Mouse (Mus musculus): ENCODE data around the gene Ubr4.
"Not testable (repeated sequence)": the region's sequence is repeated elsewhere in the genome, so short reads cannot be mapped to it uniquely, and the experiment has no call there.

The Ubr4 gene

GRCm38 (mm10) chr4:139360761-139361548, 8.5 kb downstream of the Ubr4 start:
- no peak for DNase-seq

GRCm38 (mm10) chr4:139367336-139367735, 14.9 kb downstream of the Ubr4 start:
- no peak for DNase-seq

DNA sequence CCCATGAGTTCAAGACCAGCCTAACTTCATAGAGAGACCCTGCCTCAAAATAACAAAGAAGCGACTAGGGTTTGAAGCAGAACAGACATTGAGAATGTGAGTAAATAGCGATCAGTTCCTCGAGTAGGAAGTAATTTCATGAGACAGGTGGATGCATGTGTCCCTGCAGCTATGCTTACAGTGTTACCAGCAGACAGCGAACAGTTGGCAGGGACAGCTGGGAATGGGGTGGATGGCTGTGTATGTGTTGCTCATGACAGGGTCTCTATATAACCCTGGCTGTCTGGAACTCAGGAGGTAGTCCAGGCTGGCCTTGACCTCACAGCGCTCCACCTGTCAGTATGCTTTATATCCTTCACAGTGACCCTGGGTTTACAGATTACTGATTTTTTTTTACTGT, 15.6 kb downstream of the Ubr4 start:
- DNase-seq: no peak

- no peak for DNase-seq
Observed at GRCm38 (mm10) chr4:139373130-139373529, 20.7 kb downstream of the Ubr4 start.

DNA sequence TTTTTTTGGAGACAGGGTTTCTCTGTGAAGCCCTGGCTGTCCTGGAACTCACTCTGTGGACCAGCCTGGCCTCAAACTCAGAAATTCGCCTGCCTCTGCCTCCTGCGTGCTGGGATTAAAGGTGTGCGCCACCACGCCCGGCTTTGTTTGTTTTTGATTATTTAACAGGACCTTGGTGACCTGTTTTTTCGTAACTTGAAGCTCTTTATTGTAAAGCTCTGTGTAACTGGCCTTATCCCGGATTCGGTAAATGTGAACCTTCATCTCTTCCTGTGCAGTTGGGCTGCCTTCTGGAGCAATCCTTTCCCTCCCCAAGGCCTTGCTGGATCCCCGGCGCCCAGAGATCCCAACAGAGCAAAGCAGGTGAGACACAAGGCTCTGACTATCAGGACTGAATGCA, 21.1 kb downstream of the Ubr4 start:
- DNase-seq: no peak

DNA sequence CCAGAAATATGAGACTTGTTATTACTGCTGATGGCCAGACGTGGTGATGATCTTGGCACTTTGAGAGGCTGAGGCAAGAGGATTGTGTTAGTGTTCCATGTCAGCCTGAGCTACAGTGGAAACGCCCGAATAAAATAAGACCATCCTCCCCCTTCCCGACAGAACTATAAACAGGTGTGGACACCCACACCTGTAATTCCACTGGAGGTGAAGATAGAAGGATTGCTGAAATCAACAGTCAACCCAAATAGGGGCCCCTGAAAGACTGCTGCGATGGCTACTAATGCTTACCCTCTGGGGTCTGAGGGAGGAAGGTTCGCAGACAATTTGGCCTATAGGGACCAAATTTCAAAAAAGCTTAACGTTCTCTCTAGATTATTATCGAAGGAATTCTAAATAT, 27.3 kb downstream of the Ubr4 start:
- no peak for DNase-seq

DNA sequence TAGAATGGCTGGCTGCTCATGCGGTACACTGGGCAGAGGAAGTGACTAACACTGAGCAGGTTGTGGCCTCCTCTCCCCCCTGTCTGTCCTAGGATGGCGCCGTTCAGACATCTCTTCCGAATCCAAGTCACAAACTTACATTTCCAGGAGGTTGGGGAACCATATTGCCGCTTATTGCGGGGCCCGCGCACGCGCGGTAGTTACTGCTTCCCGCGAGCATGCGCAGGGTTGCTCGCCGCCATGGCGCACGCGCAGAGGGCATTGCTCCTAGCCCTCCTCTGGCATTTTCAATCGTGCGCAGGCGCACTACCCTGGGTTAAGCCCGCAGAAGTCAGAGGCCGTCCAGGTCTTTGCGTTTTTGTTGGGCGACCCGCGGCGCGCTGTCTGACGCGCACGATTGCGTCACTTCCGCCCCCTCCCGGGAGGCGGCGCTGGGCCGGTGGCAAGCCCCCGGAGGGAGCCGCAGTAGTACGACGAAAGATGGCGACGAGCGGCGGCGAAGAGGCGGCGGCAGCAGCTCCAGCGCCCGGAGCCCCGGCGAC, 27.9 kb downstream of the Ubr4 start:
- DNase-seq: peak; percentile 100

DNA sequence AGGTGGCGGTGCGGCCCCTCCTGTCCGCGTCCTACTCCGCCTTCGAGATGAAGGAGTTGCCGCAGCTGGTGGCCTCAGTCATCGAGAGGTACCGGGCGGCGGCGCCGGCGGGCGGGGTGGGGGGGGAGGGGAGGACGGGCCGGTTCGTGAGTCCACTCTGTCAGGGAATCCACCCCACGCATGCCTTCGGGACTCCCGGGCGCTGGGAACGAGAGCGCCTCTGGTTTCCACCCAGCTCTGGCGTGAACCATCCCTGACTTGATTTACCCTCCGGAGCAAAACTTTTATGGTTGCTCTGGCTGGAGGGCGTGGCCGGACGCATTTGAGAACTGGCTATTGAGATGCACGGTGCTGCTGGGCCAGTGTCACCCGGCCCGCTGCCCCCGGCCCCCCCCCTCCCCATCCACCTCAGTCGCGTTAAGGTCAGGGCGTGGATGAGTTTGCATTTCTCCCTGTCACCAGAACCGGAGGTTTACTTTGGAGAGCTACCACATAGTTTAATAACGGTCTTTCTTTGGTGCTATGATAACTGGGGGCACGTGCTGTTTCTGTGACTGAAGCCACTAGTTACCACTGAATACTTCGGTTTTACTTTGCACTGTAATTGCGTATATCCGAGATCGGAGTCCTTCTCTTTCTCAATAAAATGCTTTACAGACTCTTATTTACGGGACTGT, 28.5 kb downstream of the Ubr4 start:
- DNase-seq: peak in 1 of 2 experiments; percentile 38

DNA sequence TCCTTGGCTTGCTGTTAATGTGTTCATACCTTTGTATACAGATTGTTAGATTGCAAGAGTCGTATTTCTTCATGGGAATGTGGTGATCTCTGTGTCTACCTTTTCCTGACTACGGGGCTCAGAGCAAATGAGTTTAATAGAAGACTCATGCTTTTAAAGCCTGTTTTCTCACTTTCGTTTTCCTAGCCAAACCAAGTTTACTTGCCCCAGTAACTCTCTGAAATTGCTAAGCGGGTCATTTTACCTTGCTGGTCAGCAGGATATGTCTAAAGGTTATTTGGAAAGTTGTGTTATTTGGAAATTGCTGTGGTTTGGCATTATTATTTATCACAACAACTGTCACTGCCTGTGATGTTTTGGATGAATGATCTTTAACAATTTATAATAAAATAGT, 29.0 kb downstream of the Ubr4 start:
- no peak for DNase-seq

DNA sequence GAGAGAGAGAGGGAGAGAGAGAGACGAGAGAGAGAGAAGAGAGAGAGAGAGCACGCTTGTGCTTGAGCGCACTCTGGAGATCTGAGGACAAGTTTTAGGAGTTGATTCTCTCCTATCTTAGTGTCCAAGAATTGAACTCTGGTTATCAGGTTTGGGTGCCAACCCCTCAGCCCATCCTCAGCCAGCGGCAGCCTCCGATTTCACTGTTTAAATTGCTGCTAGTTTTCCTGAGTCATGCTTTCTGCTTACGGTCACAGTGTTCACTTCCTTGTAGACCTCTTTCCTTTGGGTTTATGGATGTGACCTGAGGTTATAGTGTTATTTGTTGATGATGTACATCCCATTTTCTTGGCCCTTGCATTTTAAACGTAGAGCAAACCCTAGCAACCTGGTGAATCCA, 29.8 kb downstream of the Ubr4 start:
- no peak for DNase-seq

DNA sequence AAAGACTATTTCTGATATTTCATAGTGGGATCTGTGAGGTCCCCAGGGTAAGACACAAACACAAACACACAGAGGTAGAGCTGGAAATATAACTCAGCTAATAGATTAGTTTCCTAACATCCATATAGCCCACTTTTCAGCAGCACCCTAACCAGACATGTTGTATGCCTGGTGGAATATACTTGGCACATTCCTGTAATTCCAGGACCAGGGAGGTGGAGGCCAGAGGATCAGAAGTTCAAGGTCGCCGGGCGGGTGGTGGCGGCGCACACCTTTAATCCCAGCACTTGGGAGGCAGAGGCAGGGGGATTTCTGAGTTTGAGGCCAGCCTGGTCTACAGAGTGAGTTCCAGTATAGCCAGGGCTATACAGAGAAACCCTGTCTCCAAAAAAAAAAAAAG, 33.4 kb downstream of the Ubr4 start:
- DNase-seq: not testable (repeated sequence)

DNA sequence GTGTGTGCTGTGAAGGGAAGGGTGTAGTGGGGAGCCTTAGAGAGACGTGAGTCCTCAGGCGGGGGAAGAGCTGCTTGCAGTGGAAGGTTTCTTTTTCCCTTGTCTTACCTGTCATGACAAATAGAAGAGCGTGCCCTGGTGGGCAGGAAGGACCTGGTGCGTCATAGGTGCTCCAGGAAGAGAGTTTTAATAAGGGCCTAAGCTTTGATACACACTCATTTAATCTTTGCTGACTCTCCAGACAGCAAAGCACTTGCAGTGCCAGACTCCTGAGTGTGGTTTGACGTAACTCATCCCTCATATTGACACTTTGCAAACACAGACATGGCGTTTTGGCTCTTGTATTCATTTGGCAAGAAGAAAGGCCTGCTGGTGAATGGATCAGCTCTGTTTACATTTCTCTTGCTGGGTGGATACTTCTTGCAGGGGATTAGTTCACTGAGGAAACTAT, 34.5 kb downstream of the Ubr4 start:
- DNase-seq: peak; percentile 79 to 80

DNA sequence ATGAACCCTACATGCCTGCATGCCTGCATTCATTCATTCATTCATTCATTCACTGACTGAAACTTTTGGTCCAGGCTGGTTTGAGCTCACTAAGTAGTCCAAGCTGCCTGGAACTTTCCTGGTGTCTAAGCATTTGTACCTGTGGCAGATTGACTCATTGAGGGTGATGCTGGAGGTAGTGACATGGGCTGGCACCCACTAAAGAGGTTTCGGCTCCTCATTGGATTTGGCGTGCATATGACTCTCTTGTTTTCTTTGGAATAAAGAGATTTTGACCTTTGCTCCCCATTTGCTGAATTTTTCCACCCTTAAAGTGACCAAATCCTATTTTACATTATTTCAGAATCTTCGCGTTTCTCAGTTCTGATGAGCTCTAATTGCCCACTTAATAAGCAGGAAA, 37.1 kb downstream of the Ubr4 start:
- no peak for DNase-seq

DNA sequence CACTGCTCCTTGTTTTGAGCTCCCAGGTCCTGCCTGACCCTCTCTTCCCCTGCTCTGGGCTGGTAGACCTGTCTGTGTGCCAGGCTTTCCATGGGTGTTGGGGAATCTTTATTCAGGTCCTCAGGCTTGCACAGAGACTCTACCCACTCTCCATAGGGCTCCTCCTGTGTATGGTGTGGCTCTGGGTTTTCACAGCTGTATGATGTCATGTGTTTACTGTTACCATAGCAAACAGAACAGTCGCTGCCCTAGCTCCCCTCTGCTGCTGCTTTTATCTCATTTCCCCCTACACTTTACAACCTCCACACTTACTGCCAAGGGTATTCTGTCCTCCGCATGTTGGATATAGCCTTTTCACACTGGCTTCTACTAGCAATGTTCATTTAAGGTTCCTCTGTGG, 43.0 kb downstream of the Ubr4 start:
- peak in 1 of 2 experiments; percentile 8 for DNase-seq

GRCm38 (mm10) chr4:139400487-139400886, 48.1 kb downstream of the Ubr4 start:
- no peak for DNase-seq

DNA sequence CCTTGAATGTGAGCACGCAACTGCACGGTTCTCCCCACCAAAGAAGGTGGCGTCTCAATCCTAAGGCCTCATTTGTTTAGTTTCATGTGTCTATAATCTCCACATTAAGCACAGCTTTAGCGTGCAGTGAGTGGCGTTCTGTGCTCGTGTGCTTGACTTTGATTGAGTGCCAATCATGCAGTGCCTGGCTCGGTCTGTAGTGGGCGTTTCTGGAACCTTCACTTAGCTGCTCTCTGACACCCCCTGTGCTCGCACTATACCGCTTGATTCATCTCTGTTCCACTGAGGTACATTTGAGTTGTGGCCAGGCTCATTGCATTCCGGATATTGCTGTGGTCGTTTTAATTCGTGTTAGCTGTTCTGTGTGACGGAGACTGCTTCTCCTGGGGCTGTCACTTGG, 50.8 kb downstream of the Ubr4 start:
- no peak for DNase-seq

GRCm38 (mm10) chr4:139411351-139411750, 58.9 kb downstream of the Ubr4 start:
- DNase-seq: no peak

DNA sequence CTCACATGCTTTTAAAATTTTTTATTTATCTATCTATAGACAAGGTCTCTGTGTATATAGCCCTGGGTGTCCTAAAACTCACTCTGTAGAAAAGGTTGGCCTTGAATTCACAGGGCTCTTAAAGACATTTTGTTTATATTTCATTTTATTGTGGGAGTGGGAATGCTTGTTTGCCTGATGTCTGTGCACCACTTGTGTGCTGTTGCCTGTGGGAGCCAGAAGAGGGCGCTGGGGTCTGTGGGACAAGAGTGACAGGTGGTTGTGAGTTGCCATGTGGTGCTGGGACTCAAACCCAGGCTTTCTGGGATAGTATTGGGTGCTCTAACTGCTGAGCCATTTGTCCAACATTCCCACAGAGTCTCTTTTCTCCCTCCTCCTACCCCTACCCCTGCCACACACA, 65.5 kb downstream of the Ubr4 start:
- DNase-seq: no peak

DNA sequence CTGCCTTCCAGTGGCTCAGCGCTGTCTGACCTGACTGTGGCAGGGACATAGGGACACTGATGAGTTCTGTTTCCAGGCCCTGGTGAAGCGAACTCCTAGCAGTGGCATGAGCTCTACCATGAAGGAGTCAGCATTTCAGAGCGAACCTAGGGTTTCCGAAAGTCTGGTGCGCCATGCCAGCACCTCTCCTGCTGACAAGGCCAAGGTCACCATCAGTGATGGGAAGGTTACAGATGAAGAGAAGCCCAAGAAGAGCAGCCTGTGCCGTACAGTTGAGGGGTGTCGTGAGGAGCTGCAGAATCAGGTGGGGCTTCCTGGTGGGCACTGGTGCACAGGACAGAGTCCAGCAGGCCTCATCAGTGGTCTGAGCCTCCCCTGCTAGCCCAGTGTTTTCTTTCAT, 69.2 kb downstream of the Ubr4 start:
- no peak for DNase-seq

- DNase-seq: no peak
Observed at GRCm38 (mm10) chr4:139422409-139422808, 70.0 kb downstream of the Ubr4 start.

- no peak for DNase-seq
Observed at GRCm38 (mm10) chr4:139423270-139423669, 70.9 kb downstream of the Ubr4 start.

DNA sequence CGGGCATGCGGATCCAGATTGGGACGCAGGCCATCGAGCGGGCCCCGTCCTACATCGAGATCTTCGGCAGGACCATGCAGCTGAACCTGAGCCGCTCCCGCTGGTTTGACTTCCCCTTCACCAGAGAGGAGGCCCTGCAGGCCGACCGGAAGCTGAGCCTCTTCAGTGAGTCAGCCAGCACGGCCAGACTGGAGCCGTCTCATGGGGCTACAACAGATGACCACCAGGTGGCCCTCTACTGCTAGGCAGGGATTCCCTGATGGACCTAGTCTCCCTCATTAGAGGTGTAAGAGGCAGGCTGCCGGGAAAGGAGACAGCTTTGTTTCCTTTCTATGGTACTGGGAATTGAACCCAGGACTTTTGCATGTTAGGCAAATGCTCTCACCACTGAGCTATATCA, 77.8 kb downstream of the Ubr4 start:
- peak; percentile 87 to 88 for DNase-seq

DNA sequence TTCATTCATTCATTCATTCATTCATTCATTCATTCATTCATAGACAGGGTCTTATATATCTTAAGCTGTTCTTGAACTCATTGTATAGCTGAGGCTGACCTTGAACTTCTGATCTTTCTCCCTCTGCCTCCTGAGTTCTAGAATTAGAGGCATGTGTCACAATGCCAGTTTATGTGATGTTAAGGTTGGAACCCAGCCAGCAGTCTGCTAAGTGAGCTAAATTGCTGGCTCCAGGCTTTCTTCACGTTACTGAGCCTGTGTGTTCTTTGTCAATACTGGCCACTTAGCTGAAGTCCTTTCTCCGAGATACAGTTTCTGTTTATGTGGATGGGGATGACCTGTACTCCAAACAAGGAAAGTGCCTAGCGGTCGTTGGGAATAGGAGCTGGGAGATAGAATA, 78.5 kb downstream of the Ubr4 start:
- peak in 1 of 2 experiments; percentile 21 for DNase-seq

Data from lung, postnatal 4 days (tissue).